Mouse (Mus musculus) ovary, postnatal 14 days (tissue): ENCODE data around the gene Lrch2.
"Not testable (repeated sequence)": the region's sequence is repeated elsewhere in the genome, so short reads cannot be mapped to it uniquely, and the experiment has no call there.

Experiments used
- DNase-seq: peaks from one replicate; pipeline ENCODE4 v3.0.0; 2022; ENCODE audit warnings: low spot score

Lrch2 gene

GRCm38 (mm10) chrX:147553421-147554201, at the start of gene Lrch2:
Gene Lrch2, minus strand, starts transcription at chrX:147554081.
- peak; percentile 17 for DNase-seq

GRCm38 (mm10) chrX:147540934-147541870, 12.7 kb downstream of the Lrch2 start:
- DNase-seq = no peak

GRCm38 (mm10) chrX:147538377-147538776, 15.5 kb downstream of the Lrch2 start:
- DNase-seq = no peak

GRCm38 (mm10) chrX:147537117-147537516, 16.8 kb downstream of the Lrch2 start:
- DNase-seq = not testable (repeated sequence)

GRCm38 (mm10) chrX:147535616-147536015, 18.3 kb downstream of the Lrch2 start:
- no peak for DNase-seq

GRCm38 (mm10) chrX:147531675-147532074, 22.2 kb downstream of the Lrch2 start:
- no peak for DNase-seq

DNA sequence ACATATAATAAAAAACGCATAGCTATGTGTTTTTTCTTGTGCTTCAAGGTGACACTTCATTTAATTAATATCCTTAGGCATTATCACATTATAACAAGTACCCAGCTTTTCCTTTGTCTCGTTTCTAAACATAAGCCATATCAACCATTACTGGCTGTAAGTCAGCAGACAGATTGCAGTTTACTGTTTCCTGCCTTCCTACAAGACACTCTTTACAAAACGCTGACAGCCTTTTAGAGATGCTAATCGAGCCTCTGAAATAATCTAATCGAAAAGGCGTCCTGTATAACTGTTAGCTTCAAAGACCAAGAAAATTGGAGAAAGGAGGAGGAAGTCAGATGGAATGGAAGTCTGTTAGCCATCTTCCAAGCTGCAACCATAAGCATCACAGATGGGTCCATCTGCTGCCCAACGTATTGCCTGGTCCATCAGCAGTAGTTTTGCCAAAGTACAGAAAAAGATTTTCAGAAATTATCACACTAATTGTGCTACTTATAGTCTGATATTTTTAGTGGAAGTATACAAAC, 26.2 kb downstream of the Lrch2 start:
- DNase-seq = no peak

GRCm38 (mm10) chrX:147489551-147489950, 64.3 kb downstream of the Lrch2 start:
- DNase-seq = no peak

GRCm38 (mm10) chrX:147453610-147454009, 100.3 kb downstream of the Lrch2 start, which contains the start of gene Vmn1r239-ps:
Gene Vmn1r239-ps, minus strand, starts transcription at chrX:147453710.
- not testable (repeated sequence) for DNase-seq

GRCm38 (mm10) chrX:147443386-147443785, 110.5 kb downstream of the Lrch2 start:
- no peak for DNase-seq

GRCm38 (mm10) chrX:147435400-147435799, 118.5 kb downstream of the Lrch2 start:
- DNase-seq = no peak

DNA sequence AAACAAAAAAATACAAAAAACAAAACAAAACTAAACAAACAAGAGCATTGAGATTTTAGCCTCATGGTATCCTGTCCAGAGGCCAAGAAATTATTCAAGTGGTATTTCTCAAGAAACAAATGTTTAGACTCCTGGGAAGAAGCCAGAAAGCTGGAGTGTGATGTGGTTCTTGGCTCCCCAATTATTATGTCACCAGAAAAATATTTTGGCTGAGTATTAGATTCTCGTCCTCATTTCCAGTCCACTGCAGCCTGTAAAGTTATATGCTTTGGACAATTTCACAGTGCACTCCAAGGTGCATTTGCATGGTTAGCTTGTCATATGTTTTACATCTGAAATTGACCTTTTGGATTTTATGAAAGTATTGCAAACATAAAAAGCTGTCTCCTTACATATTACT, 124.1 kb downstream of the Lrch2 start:
- peak; percentile 1 for DNase-seq

DNA sequence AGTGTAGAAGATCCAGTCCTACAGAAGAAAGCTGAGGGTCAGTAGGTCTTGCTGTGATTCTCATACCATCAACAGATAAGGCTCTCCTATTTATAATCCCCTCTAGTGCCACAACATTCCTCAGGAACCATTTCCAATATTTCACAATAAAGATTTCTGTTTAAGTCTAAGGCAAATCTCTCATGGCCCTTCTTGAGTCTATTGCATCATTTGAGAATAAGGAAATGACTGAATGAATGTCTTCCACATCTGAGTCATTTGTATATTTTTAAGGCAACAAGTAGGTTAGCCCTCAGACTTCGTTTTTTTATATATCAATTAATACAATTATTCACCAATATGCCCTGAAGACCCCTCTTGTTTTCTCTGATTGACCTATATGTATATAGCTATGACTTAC, 124.8 kb downstream of the Lrch2 start, which contains the start of gene Il13ra2:
Gene Il13ra2 (minus strand): TSS at position 64 of the 400 bp plus-strand sequence.
- no peak for DNase-seq
